Mouse (Mus musculus) limb, embryonic 12.5 days (tissue): ENCODE measurements around the gene Tm4sf4. TPM values are rescaled to one million over a fixed set of nuclear protein-coding genes. Genes with fewer than 3 reads are reported as not detected.

ENCODE experiments used
- ATAC-seq: fragments of 200-750 bp; cut with Nextera tagmentation; 2 replicates; pipeline ENCODE4 v1.8.0; 2017; ENCODE audit warnings: low read depth, moderate TSS enrichment; ENCODE audit not compliant: insufficient number of reproducible peaks, insufficient read depth, low FRiP score, low TSS enrichment
- H3K27ac ChIP-seq: fragments of 300-500 bp; sonication (generic); 2 replicates; pipeline ENCODE4 v1.5.1; 2016; ENCODE audit warnings: mild to moderate bottlenecking, moderate library complexity
- H3K27me3 ChIP-seq: fragments of 300-500 bp; sonication (generic); 2 replicates; pipeline ENCODE4 v1.6.1; 2016; ENCODE audit warnings: mild to moderate bottlenecking, moderate library complexity
- H3K36me3 ChIP-seq: fragments of 300-500 bp; sonication (generic); 2 replicates; pipeline ENCODE4 v1.6.1; 2016; ENCODE audit warnings: mild to moderate bottlenecking, moderate library complexity
- H3K4me1 ChIP-seq: fragments of 300-500 bp; sonication (generic); replicated peaks from 2 replicates; pipeline ENCODE4 v1.6.1; 2016
- H3K4me2 ChIP-seq: fragments of 300-500 bp; sonication (generic); 2 replicates; pipeline ENCODE4 v1.6.1; 2016; ENCODE audit warnings: mild to moderate bottlenecking, moderate library complexity
- H3K4me3 ChIP-seq: fragments of 300-500 bp; sonication (generic); replicated peaks from 2 replicates; pipeline ENCODE4 v1.5.1; 2016; ENCODE audit warnings: mild to moderate bottlenecking
- H3K9ac ChIP-seq: fragments of 300-500 bp; sonication (generic); replicated peaks from 2 replicates; pipeline ENCODE4 v1.6.1; 2016; ENCODE audit warnings: mild to moderate bottlenecking, moderate library complexity
- H3K9me3 ChIP-seq: fragments of 300-500 bp; sonication (generic); 2 replicates; pipeline ENCODE4 v1.6.1; 2016; ENCODE audit warnings: mild to moderate bottlenecking, moderate library complexity
- WGBS: fragments of 180-500 bp; shearing (Covaris S2); methylation state at CpG from one replicate; pipeline ENCODE4 v1.1.7; 2016; 5-methylcytosine and 5-hydroxymethylcytosine counted together
- polyA plus RNA-seq: library from polyadenylated mRNA; unstranded; fragments of >200 nt; fragmentation: Nextera tagmentation; extraction: Ambion mirVana; gene quantifications from 2 replicates; pipeline ENCODE4 v1.2.1, GENCODE M21; 2016

The Tm4sf4 gene
- polyA plus RNA-seq = 0.18 TPM in 1 of 2 replicates, not detected in the other

GRCm38 (mm10) chr3:57425089-57425730 lies at the start of gene Tm4sf4:
Tm4sf4 (plus strand) TSS chr3:57425314.
- Histone ChIP-seq H3K4me1 (0 out of 2 replicates have a peak, but pooled peaks cover 12% of the 10 kb centered on the region), H3K4me3 (no peak within 1 kb of the TSS), H3K9me3 (no peaks in the 10 kb centered on the region), H3K9ac (no peak within 1 kb of the TSS), H3K27ac (no peak within 1 kb of the TSS), H3K27me3 (no peaks in the 10 kb centered on the region), H3K36me3 (no peaks in the 10 kb centered on the region), H3K4me2 (no peak within 1 kb of the TSS)
- ATAC-seq = no peak
- 40% methylated on average over 10 of the region's 10 CpGs for WGBS

- Histone ChIP-seq H3K27me3 (no peaks in the 10 kb centered on the region), H3K4me3 (no peak overlapping the region), H3K4me2 (no peak overlapping the region), H3K9me3 (no peaks in the 10 kb centered on the region), H3K36me3 (no peaks in the 10 kb centered on the region), H3K4me1 (no peaks in the 10 kb centered on the region), H3K9ac (no peak overlapping the region), H3K27ac (no peak overlapping the region)
- no peak for ATAC-seq
- WGBS = 85% methylated on average over 6 of the region's 6 CpGs
Observed at GRCm38 (mm10) chr3:57386423-57386822, 38.7 kb upstream of the Tm4sf4 start.

GRCm38 (mm10) chr3:57386895-57387294 lies 38.2 kb upstream of the Tm4sf4 start:
- no peak overlapping the region for H3K27ac ChIP-seq
- H3K9ac ChIP-seq = no peak overlapping the region
- H3K4me3 ChIP-seq = no peak overlapping the region
- H3K27me3 ChIP-seq = no peaks in the 10 kb centered on the region
- 69% methylated on average over 2 of the region's 2 CpGs for WGBS
- H3K4me2 ChIP-seq = no peak overlapping the region
- H3K36me3 ChIP-seq = no peaks in the 10 kb centered on the region
- ATAC-seq = no peak
- H3K9me3 ChIP-seq = no peaks in the 10 kb centered on the region
- H3K4me1 ChIP-seq = no peaks in the 10 kb centered on the region

- no peaks in the 10 kb centered on the region for H3K36me3 ChIP-seq
- no peak overlapping the region for H3K4me3 ChIP-seq
- 69% methylated on average over 2 of the region's 2 CpGs for WGBS
- no peaks in the 10 kb centered on the region for H3K9me3 ChIP-seq
- H3K4me2 ChIP-seq = no peak overlapping the region
- ATAC-seq = no peak
- H3K4me1 ChIP-seq = no peaks in the 10 kb centered on the region
- no peak overlapping the region for H3K27ac ChIP-seq
- no peaks in the 10 kb centered on the region for H3K27me3 ChIP-seq
- no peak overlapping the region for H3K9ac ChIP-seq
Observed at GRCm38 (mm10) chr3:57387593-57387992, 37.5 kb upstream of the Tm4sf4 start.

GRCm38 (mm10) chr3:57411535-57411934 lies 13.6 kb upstream of the Tm4sf4 start:
- no peaks in the 10 kb centered on the region for H3K9me3 ChIP-seq
- H3K4me2 ChIP-seq = no peak overlapping the region
- no peak overlapping the region for H3K9ac ChIP-seq
- WGBS = 82% methylated on average over 4 of the region's 4 CpGs
- no peak overlapping the region for H3K4me3 ChIP-seq
- no peak overlapping the region for H3K27ac ChIP-seq
- H3K36me3 ChIP-seq = no peaks in the 10 kb centered on the region
- H3K4me1 ChIP-seq = no peaks in the 10 kb centered on the region
- no peaks in the 10 kb centered on the region for H3K27me3 ChIP-seq
- ATAC-seq = no peak

GRCm38 (mm10) chr3:57420233-57420632 lies 4.9 kb upstream of the Tm4sf4 start:
- no peak for ATAC-seq
- no peak overlapping the region for H3K4me3 ChIP-seq
- H3K9ac ChIP-seq = no peak overlapping the region
- no peaks in the 10 kb centered on the region for H3K9me3 ChIP-seq
- H3K27ac ChIP-seq = no peak overlapping the region
- no peak overlapping the region for H3K4me2 ChIP-seq
- no peaks in the 10 kb centered on the region for H3K36me3 ChIP-seq
- 0 out of 2 replicates have a peak, but pooled peaks cover 3% of the 10 kb centered on the region for H3K4me1 ChIP-seq
- no peaks in the 10 kb centered on the region for H3K27me3 ChIP-seq
- WGBS = 79% methylated on average over 2 of the region's 2 CpGs

GRCm38 (mm10) chr3:57420660-57421059 lies 4.5 kb upstream of the Tm4sf4 start:
- Histone ChIP-seq H3K27ac (no peak overlapping the region), H3K9ac (no peak overlapping the region), H3K27me3 (no peaks in the 10 kb centered on the region), H3K4me2 (no peak overlapping the region), H3K4me1 (0 out of 2 replicates have a peak, but pooled peaks cover 6% of the 10 kb centered on the region), H3K9me3 (no peaks in the 10 kb centered on the region), H3K4me3 (no peak overlapping the region), H3K36me3 (no peaks in the 10 kb centered on the region)
- WGBS = 90% methylated on average over 1 of the region's 1 CpGs
- ATAC-seq = no peak

- ATAC-seq = no peak
- 73% methylated on average over 11 of the region's 11 CpGs for WGBS
- H3K9me3 ChIP-seq = no peaks in the 10 kb centered on the region
- H3K36me3 ChIP-seq = no peaks in the 10 kb centered on the region
- H3K4me3 ChIP-seq = no peak overlapping the region
- no peak overlapping the region for H3K27ac ChIP-seq
- H3K4me2 ChIP-seq = no peak overlapping the region
- no peak overlapping the region for H3K9ac ChIP-seq
- no peaks in the 10 kb centered on the region for H3K27me3 ChIP-seq
- H3K4me1 ChIP-seq = 0 out of 2 replicates have a peak, but pooled peaks cover 12% of the 10 kb centered on the region
Observed at GRCm38 (mm10) chr3:57426351-57426750, 1.2 kb downstream of the Tm4sf4 start.

GRCm38 (mm10) chr3:57428682-57429464 lies 3.8 kb downstream of the Tm4sf4 start:
- Histone ChIP-seq H3K9me3 (no peaks in the 10 kb centered on the region), H3K36me3 (no peaks in the 10 kb centered on the region), H3K27ac (no peak overlapping the region), H3K27me3 (no peaks in the 10 kb centered on the region), H3K9ac (no peak overlapping the region), H3K4me3 (no peak overlapping the region), H3K4me1 (0 out of 2 replicates have a peak, but pooled peaks cover 12% of the 10 kb centered on the region), H3K4me2 (no peak overlapping the region)
- 27% methylated on average over 5 of the region's 5 CpGs for WGBS
- no peak for ATAC-seq

GRCm38 (mm10) chr3:57429486-57429885 lies 4.4 kb downstream of the Tm4sf4 start:
- Histone ChIP-seq H3K27ac (no peak overlapping the region), H3K4me1 (0 out of 2 replicates have a peak, but pooled peaks cover 12% of the 10 kb centered on the region), H3K9ac (no peak overlapping the region), H3K4me2 (no peak overlapping the region), H3K27me3 (no peaks in the 10 kb centered on the region), H3K9me3 (no peaks in the 10 kb centered on the region), H3K36me3 (no peaks in the 10 kb centered on the region), H3K4me3 (no peak overlapping the region)
- ATAC-seq = no peak
- 45% methylated on average over 4 of the region's 4 CpGs for WGBS

GRCm38 (mm10) chr3:57431706-57432105 lies 6.6 kb downstream of the Tm4sf4 start:
- WGBS = 71% methylated on average over 3 of the region's 3 CpGs
- Histone ChIP-seq H3K4me2 (no peak overlapping the region), H3K4me3 (no peak overlapping the region), H3K9ac (no peak overlapping the region), H3K36me3 (no peaks in the 10 kb centered on the region), H3K4me1 (0 out of 2 replicates have a peak, but pooled peaks cover 6% of the 10 kb centered on the region), H3K27me3 (no peaks in the 10 kb centered on the region), H3K27ac (no peak overlapping the region), H3K9me3 (no peaks in the 10 kb centered on the region)
- no peak for ATAC-seq
